Mouse (Mus musculus) midbrain, embryonic 14.5 days (tissue): ENCODE data around the gene Gls. TPM values are rescaled to one million over a fixed set of nuclear protein-coding genes. Genes with fewer than 3 reads are reported as not detected.

ENCODE experiments used
- ATAC-seq: fragments of 200-750 bp; cut with Nextera tagmentation; 2 replicates; pipeline ENCODE4 v1.8.0; 2017; ENCODE audit warnings: moderate number of reproducible peaks, moderate library complexity; ENCODE audit not compliant: low FRiP score, low TSS enrichment
- DNase-seq: peaks from one replicate; pipeline ENCODE4 v3.0.0-alpha.2; 2015
- H3K27ac ChIP-seq: fragments of 300-500 bp; sonication (generic); replicated peaks from 2 replicates; pipeline ENCODE4 v1.5.1; 2014; ENCODE audit warnings: mild to moderate bottlenecking, low read depth, low read length, moderate library complexity
- H3K27me3 ChIP-seq: fragments of 300-500 bp; sonication (generic); 2 replicates; pipeline ENCODE4 v1.6.1; 2014; ENCODE audit warnings: low read length, control low read depth, mixed read lengths; ENCODE audit not compliant: control insufficient read depth, insufficient read depth
- H3K36me3 ChIP-seq: fragments of 300-500 bp; sonication (generic); 2 replicates; pipeline ENCODE4 v1.6.1; 2014; ENCODE audit warnings: low read length, control low read depth; ENCODE audit not compliant: control insufficient read depth, insufficient read depth
- H3K4me1 ChIP-seq: fragments of 300-500 bp; sonication (generic); 2 replicates; pipeline ENCODE4 v1.6.1; 2014; ENCODE audit warnings: mild to moderate bottlenecking, antibody characterized with exemption, low read length, control low read depth; ENCODE audit not compliant: control insufficient read depth, insufficient read depth
- H3K4me2 ChIP-seq: fragments of 300-500 bp; sonication (generic); 2 replicates; pipeline ENCODE4 v1.6.1; 2014; ENCODE audit warnings: mild to moderate bottlenecking, low read length, moderate library complexity
- H3K4me3 ChIP-seq: fragments of 300-500 bp; sonication (generic); replicated peaks from 2 replicates; pipeline ENCODE4 v1.5.1; 2014; ENCODE audit warnings: low read depth, low read length
- H3K9ac ChIP-seq: fragments of 300-500 bp; sonication (generic); replicated peaks from 2 replicates; pipeline ENCODE4 v1.6.1; 2014; ENCODE audit warnings: mild to moderate bottlenecking, low read length, moderate library complexity
- H3K9me3 ChIP-seq: fragments of 300-500 bp; sonication (generic); 2 replicates; pipeline ENCODE4 v1.6.1; 2016; ENCODE audit warnings: low read length, control low read depth, mixed read lengths; ENCODE audit not compliant: control insufficient read depth
- WGBS: fragments of 180-500 bp; shearing (Covaris S2); extraction: QIAGEN DNeasy Blood & Tissue Kit; methylation state at CpG from one replicate; pipeline ENCODE4 v1.1.7; 2014; 5-methylcytosine and 5-hydroxymethylcytosine counted together
- polyA plus RNA-seq: library from polyadenylated mRNA; unstranded; fragments of >200 nt; fragmentation: Nextera tagmentation; extraction: Ambion mirVana; gene quantifications from 2 replicates; pipeline ENCODE4 v1.2.1, GENCODE M21; 2014

Gls gene
- polyA plus RNA-seq, 1 experiment from 2014 or later = 67.1 TPM

- Histone ChIP-seq H3K4me3 (no peak overlapping the region), H3K4me2 (no peak overlapping the region), H3K27ac (no peak overlapping the region), H3K36me3 (no peaks in the 10 kb centered on the region), H3K9ac (no peak overlapping the region), H3K9me3 (no peaks in the 10 kb centered on the region), H3K4me1 (no peaks in the 10 kb centered on the region), H3K27me3 (no peaks in the 10 kb centered on the region)
- ATAC-seq (no peak), DNase-seq (no peak)
- WGBS = 96% methylated on average over 2 of the region's 2 CpGs
Measured at GRCm38 (mm10) chr1:52158040-52158439, 75.0 kb downstream of the Gls start.

GRCm38 (mm10) chr1:52156351-52156750 lies 76.7 kb downstream of the Gls start:
- Histone ChIP-seq H3K27me3 (no peaks in the 10 kb centered on the region), H3K36me3 (no peaks in the 10 kb centered on the region), H3K9me3 (no peaks in the 10 kb centered on the region), H3K9ac (no peak overlapping the region), H3K4me1 (no peaks in the 10 kb centered on the region), H3K27ac (no peak overlapping the region), H3K4me2 (no peak overlapping the region), H3K4me3 (no peak overlapping the region)
- ATAC-seq (no peak), DNase-seq (no peak)
- WGBS = 82% methylated on average over 10 of the region's 10 CpGs

- H3K9ac ChIP-seq = no peak overlapping the region
- H3K4me3 ChIP-seq = no peak overlapping the region
- 75% methylated on average over 8 of the region's 8 CpGs for WGBS
- H3K9me3 ChIP-seq = no peaks in the 10 kb centered on the region
- no peak overlapping the region for H3K4me2 ChIP-seq
- H3K27me3 ChIP-seq = no peaks in the 10 kb centered on the region
- ATAC-seq (no peak), DNase-seq (no peak)
- H3K36me3 ChIP-seq = no peaks in the 10 kb centered on the region
- peaks cover 4% of the 10 kb centered on the region; the same call in 1 of the 2 replicates for H3K4me1 ChIP-seq
- H3K27ac ChIP-seq = no peak overlapping the region
Measured at GRCm38 (mm10) chr1:52154890-52155289, 78.1 kb downstream of the Gls start.

GRCm38 (mm10) chr1:52152936-52153335 lies 80.1 kb downstream of the Gls start:
- no peaks in the 10 kb centered on the region for H3K27me3 ChIP-seq
- no peaks in the 10 kb centered on the region for H3K36me3 ChIP-seq
- H3K27ac ChIP-seq = no peak overlapping the region
- H3K9me3 ChIP-seq = no peaks in the 10 kb centered on the region
- H3K4me2 ChIP-seq = no peak overlapping the region
- H3K9ac ChIP-seq = no peak overlapping the region
- ATAC-seq (no peak), DNase-seq (no peak)
- H3K4me3 ChIP-seq = no peak overlapping the region
- H3K4me1 ChIP-seq = peaks cover 4% of the 10 kb centered on the region; the same call in 1 of the 2 replicates
- 40% methylated on average over 3 of the region's 3 CpGs for WGBS

GRCm38 (mm10) chr1:52152369-52152768 lies 80.7 kb downstream of the Gls start:
- no peak overlapping the region for H3K4me2 ChIP-seq
- no peaks in the 10 kb centered on the region for H3K9me3 ChIP-seq
- no peak overlapping the region for H3K4me3 ChIP-seq
- no peak overlapping the region for H3K9ac ChIP-seq
- peaks cover 4% of the 10 kb centered on the region; the same call in 1 of the 2 replicates for H3K4me1 ChIP-seq
- no peak overlapping the region for H3K27ac ChIP-seq
- ATAC-seq (no peak), DNase-seq (no peak)
- H3K36me3 ChIP-seq = no peaks in the 10 kb centered on the region
- no peaks in the 10 kb centered on the region for H3K27me3 ChIP-seq
- 55% methylated on average over 13 of the region's 13 CpGs for WGBS

GRCm38 (mm10) chr1:52151166-52151565 lies 81.9 kb downstream of the Gls start:
- no peak for DNase-seq
- 95% methylated on average over 5 of the region's 5 CpGs for WGBS

GRCm38 (mm10) chr1:52150676-52151075 lies 82.4 kb downstream of the Gls start:
- DNase-seq (no peak), ATAC-seq (no peak)
- H3K9me3 ChIP-seq = no peaks in the 10 kb centered on the region
- no peak overlapping the region for H3K4me2 ChIP-seq
- no peak overlapping the region for H3K27ac ChIP-seq
- WGBS = 59% methylated on average over 11 of the region's 11 CpGs
- no peaks in the 10 kb centered on the region for H3K27me3 ChIP-seq
- H3K4me3 ChIP-seq = no peak overlapping the region
- H3K36me3 ChIP-seq = no peaks in the 10 kb centered on the region
- H3K9ac ChIP-seq = no peak overlapping the region
- H3K4me1 ChIP-seq = peaks cover 4% of the 10 kb centered on the region; the same call in 1 of the 2 replicates

More at GRCm38 (mm10) chr1:52151166-52151565, 81.9 kb downstream of the Gls start:
- Histone ChIP-seq H3K9ac (no peak overlapping the region), H3K36me3 (no peaks in the 10 kb centered on the region), H3K27me3 (no peaks in the 10 kb centered on the region), H3K4me2 (no peak overlapping the region), H3K4me1 (peaks cover 4% of the 10 kb centered on the region; the same call in 1 of the 2 replicates), H3K4me3 (no peak overlapping the region), H3K27ac (no peak overlapping the region), H3K9me3 (no peaks in the 10 kb centered on the region)
- ATAC-seq = no peak

GRCm38 (mm10) chr1:52149934-52150346 lies 83.1 kb downstream of the Gls start:
- peak; percentile 76 for DNase-seq
- H3K27me3 ChIP-seq = no peaks in the 10 kb centered on the region

GRCm38 (mm10) chr1:52148696-52149095 lies 84.3 kb downstream of the Gls start:
- Histone ChIP-seq H3K4me1 (peaks cover 4% of the 10 kb centered on the region; the same call in 1 of the 2 replicates), H3K9me3 (no peaks in the 10 kb centered on the region), H3K27ac (no peak overlapping the region), H3K4me2 (no peak overlapping the region), H3K36me3 (no peaks in the 10 kb centered on the region), H3K9ac (no peak overlapping the region), H3K4me3 (no peak overlapping the region), H3K27me3 (no peaks in the 10 kb centered on the region)
- ATAC-seq (no peak), DNase-seq (no peak)
- 62% methylated on average over 7 of the region's 7 CpGs for WGBS

More at GRCm38 (mm10) chr1:52149934-52150346, 83.1 kb downstream of the Gls start:
- no peaks in the 10 kb centered on the region for H3K9me3 ChIP-seq
- H3K4me3 ChIP-seq = no peak overlapping the region
- no peak overlapping the region for H3K9ac ChIP-seq
- H3K27ac ChIP-seq = no peak overlapping the region
- ATAC-seq = peak; percentile 66; the same call in 1 of the 2 replicates
- H3K4me1 ChIP-seq = peaks cover 4% of the 10 kb centered on the region; the same call in 1 of the 2 replicates
- no peaks in the 10 kb centered on the region for H3K36me3 ChIP-seq
- WGBS = 26% methylated on average over 9 of the region's 9 CpGs
- no peak overlapping the region for H3K4me2 ChIP-seq
